Mouse (Mus musculus) macrophage (primary cell): ENCODE results near the gene Mag. TPM values are rescaled to one million over a fixed set of nuclear protein-coding genes. Genes with fewer than 3 reads are reported as not detected.
A peak's percentile ranks its signal among the peaks of the same experiment; 100 is the strongest.
"Not testable (repeated sequence)": the region's sequence is repeated elsewhere in the genome, so short reads cannot be mapped to it uniquely, and the experiment has no call there.

Source experiments
- H3K27ac ChIP-seq: fragments of 350-480 bp; formaldehyde crosslinking; 2 replicates; pipeline ENCODE4 v1.9.0; 2021
- H3K36me3 ChIP-seq: fragments of 350-480 bp; formaldehyde crosslinking; 2 replicates; pipeline ENCODE4 v1.9.0; 2021; ENCODE audit errors: inconsistent target
- H3K4me3 ChIP-seq: fragments of 350-480 bp; formaldehyde crosslinking; 2 replicates; pipeline ENCODE4 v1.9.0; 2021; ENCODE audit errors: inconsistent target
- H3K79me2 ChIP-seq: fragments of 350-480 bp; formaldehyde crosslinking; 2 replicates; pipeline ENCODE4 v1.9.0; 2021; ENCODE audit errors: inconsistent target
- WGBS: methylation state at CpG from one replicate; pipeline ENCODE4 v1.1.7; 2026; ENCODE audit warnings: inconsistent platforms; ENCODE audit not compliant: missing documents; 5-methylcytosine and 5-hydroxymethylcytosine counted together
- polyA plus RNA-seq: library from polyadenylated mRNA; stranded (reverse); fragments of 250-400 nt; gene quantifications from 3 replicates; pipeline ENCODE4 v1.2.4, GENCODE M21; 2018; ENCODE audit warnings: inconsistent platforms

The Mag gene
- polyA plus RNA-seq, 1 experiment from 2014 or later: 0.43 TPM

DNA sequence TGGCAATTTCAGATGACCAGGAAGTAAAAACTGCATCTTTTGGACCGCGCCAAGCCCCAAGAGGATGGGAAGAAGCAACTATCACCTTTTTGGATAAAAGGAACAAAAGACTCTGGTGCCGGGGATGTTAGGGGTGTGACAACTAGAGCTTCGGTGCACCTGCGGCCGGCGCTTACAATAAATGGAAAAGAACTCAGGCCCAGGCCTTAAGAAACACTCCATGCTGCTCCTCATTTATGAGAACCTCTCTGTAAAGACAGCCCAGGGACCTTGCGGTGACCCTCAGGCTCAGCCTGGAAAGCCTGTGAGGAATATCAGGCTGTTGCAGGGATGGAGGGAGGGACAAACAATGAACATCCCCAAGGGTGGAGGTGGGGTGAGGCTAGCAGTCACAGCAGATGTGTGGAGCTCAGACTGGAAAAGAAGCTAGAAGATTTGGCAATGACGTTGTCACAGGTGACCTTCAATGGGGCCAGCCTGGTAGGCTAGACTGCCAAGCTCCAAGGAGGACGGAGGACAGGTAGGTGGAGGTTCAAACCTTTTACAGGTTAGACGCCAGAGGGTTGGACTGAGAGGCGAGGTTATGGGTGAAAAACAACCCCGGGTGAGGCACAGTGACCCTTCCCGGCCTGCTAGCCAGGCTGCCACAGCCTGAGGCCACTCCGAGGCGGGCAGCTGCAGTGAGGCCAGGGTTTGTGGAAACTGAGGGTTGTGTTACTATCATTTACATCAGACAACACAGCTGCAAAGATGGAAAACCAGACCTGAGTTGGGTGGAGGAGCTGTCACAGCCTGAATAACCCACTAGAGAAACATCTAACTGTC, 38.0 kb upstream of the Mag start:
- H3K79me2 ChIP-seq: peaks cover 50% of the 10 kb centered on the region
- WGBS: 95% methylated on average over 14 of the region's 16 CpGs
- H3K4me3 ChIP-seq: no peak overlapping the region
- peak overlapping the region; percentile 38 for H3K27ac ChIP-seq
- peaks cover 47% of the 10 kb centered on the region for H3K36me3 ChIP-seq

DNA sequence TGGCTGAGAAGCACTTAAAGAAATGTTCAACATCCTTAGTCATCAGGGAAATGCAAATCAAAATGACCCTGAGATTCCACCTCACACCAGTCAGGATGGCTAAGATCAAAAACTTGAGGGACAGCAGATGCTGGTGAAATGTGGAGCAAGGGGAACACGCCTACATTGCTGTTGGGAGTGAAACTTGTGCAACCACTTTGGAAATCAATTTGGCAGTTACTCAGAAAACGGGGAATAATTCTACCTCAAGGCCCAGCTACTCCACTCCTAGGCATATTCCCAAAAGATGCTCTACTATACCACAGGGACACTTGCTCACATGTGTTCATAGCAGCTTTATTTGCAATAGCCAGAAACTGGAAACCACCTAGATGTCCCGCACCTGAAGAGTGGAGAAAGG, 35.2 kb upstream of the Mag start:
- Histone ChIP-seq H3K36me3 (peaks cover 50% of the 10 kb centered on the region), H3K79me2 (peaks cover 42% of the 10 kb centered on the region)
- not testable (repeated sequence) for H3K4me3 ChIP-seq, H3K27ac ChIP-seq
- 95% methylated on average over 3 of the region's 3 CpGs for WGBS

DNA sequence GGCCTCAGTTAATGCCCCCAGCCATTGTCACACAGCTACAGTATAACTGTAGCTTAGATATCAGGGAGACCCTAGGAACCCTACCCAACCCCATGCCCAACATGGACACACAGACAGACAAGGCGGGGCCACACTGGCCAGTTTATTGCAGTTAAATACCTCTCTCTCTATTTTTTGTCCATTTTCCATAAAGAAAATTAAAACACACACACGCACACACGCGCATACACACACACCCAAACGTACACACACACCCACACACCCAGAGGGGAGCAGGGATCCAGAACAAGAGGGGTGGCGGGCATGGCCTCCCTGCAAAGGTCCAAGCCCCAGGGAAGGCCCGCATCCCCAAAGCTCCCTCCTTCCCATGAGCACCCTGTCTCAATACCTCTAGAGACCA, 31.2 kb upstream of the Mag start:
- H3K27ac ChIP-seq: no peak overlapping the region
- H3K4me3 ChIP-seq: no peak overlapping the region
- 97% methylated on average over 6 of the region's 7 CpGs for WGBS
- peaks cover 25% of the 10 kb centered on the region for H3K36me3 ChIP-seq
- H3K79me2 ChIP-seq: peaks cover 19% of the 10 kb centered on the region; the same call in 1 of the 2 replicates

DNA sequence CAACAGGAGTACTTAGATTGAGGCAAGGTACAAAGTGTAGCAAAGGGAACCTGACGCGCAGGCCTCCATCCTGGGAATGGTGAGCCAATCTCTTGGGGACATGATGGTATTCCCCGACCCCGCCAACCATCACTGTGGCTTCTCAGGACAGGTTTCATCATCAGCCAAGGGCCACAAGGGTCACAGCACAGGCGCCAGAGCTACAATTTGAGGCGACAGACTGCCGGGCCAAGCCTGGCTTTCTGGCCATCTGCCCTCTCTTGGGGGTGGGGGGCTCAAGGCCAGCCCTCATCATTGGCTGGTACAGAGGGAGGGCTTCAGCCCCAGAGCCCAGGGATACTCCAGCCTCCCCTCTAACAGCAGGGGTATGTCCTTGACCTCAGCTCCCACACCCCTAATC, 30.8 kb upstream of the Mag start:
- H3K27ac ChIP-seq: not testable (repeated sequence)

DNA sequence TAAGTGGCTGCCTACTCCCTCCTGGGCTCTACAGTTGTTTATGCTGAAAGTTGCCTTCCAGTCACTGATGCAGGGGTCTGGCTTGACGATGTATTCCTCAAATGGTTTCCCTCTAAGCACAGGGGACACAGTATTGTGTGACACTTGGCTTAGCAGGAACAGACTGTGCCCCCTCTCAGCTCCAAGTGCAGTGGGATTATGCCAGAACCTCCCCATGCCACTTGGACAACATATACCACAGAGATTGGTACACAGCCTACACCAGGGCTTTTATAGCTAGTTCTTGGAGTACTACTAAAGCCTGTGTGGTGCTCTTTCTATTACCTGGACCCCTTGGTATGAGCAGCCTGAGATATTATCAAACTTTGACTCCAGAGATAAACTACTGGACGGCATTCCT, 30.0 kb upstream of the Mag start:
- peaks cover 13% of the 10 kb centered on the region for H3K36me3 ChIP-seq
- H3K27ac ChIP-seq, H3K4me3 ChIP-seq, H3K79me2 ChIP-seq: not testable (repeated sequence)
- WGBS: 90% methylated on average over 2 of the region's 2 CpGs

More for the DNA sequence above, 30.8 kb upstream of the Mag start:
- H3K79me2 ChIP-seq: peaks cover 15% of the 10 kb centered on the region; the same call in 1 of the 2 replicates
- peaks cover 21% of the 10 kb centered on the region for H3K36me3 ChIP-seq
- not testable (repeated sequence) for H3K4me3 ChIP-seq
- 90% methylated on average over 5 of the region's 7 CpGs for WGBS

DNA sequence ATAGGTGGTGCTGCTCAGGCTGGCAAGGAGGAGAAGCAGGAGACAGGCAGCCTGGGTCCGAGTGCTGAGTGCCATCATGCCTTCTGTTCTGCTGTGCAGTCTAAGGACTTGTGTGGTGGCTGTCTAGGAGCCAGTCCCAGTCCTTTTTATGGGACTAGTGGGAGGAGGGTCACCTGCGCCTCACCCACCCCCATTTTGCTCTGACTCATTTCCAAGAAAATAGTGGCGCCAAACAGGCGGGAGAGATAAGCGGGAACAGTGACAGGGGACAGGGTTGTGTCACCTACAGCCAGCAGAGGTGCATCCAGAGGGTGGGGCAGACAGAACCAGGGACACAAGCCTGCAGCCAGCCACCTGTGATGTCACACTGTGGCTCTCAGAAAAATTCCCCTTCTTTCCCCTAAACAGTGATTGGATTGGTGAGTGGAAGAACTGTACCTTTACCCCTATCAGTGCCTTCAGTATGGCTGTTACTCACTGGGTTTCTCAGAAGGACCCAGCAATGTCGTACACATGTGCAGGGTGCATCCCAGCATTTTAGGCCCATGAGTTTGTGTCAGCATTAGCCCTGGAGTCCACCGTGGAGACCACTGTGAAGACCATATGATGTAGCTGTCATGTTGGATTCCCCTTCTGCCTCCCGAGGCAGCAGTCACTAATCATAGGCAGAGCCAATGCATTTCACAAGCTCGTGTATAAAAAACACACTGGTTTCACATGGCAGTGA, 29.4 kb upstream of the Mag start, which contains the start of gene Hamp:
Gene Hamp (minus strand): TSS at position 124 of the 727 bp plus-strand sequence.
- 76% methylated on average over 8 of the region's 9 CpGs for WGBS
- Histone ChIP-seq H3K4me3 (no peak within 1 kb of the TSS), H3K27ac (no peak within 1 kb of the TSS), H3K36me3 (peaks cover 7% of the 10 kb centered on the region), H3K79me2 (peaks cover 1% of the 10 kb centered on the region; the same call in 1 of the 2 replicates)

DNA sequence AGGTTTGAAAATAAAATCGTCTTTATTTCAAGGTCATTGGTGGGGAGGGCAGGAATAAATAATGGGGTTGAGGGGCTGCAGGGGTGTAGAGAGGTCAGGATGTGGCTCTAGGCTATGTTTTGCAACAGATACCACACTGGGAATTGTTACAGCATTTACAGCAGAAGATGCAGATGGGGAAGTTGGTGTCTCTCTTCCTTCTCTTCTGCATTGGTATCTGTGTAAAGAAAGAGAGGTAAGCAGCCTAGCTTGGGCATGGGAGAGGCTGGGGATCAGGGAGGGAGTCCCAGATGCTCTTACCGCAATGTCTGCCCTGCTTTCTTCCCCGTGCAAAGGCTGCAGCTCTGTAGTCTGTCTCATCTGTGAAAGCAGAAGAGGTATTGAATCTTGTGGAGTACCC, 27.7 kb upstream of the Mag start:
- not testable (repeated sequence) for H3K36me3 ChIP-seq

DNA sequence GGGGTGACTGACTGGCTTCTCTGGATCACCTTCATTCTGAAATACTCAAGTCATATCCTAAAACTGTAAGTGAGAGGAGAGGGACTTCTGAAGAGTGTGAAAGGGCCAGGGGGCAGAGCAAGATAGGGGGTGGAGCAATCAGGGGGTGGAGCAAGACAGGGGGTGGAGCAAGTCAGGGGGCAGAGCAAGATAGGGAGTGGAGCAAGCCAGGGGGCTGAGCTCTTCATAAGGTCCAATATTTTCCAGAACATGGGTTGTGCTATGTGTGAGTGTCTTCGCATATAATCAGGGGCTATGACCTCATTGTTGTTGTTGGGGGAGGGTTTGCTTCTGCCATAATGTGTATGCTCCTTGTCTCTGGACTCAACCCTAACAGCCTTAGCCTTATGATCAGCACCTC, 25.4 kb upstream of the Mag start:
- H3K79me2 ChIP-seq, H3K36me3 ChIP-seq, H3K27ac ChIP-seq, H3K4me3 ChIP-seq: not testable (repeated sequence)
- WGBS: 100% methylated on average over 1 of the region's 1 CpGs

More for the DNA sequence above, 27.7 kb upstream of the Mag start:
- not testable (repeated sequence) for H3K79me2 ChIP-seq, H3K4me3 ChIP-seq, H3K27ac ChIP-seq
- 3% methylated on average over 3 of the region's 3 CpGs for WGBS

DNA sequence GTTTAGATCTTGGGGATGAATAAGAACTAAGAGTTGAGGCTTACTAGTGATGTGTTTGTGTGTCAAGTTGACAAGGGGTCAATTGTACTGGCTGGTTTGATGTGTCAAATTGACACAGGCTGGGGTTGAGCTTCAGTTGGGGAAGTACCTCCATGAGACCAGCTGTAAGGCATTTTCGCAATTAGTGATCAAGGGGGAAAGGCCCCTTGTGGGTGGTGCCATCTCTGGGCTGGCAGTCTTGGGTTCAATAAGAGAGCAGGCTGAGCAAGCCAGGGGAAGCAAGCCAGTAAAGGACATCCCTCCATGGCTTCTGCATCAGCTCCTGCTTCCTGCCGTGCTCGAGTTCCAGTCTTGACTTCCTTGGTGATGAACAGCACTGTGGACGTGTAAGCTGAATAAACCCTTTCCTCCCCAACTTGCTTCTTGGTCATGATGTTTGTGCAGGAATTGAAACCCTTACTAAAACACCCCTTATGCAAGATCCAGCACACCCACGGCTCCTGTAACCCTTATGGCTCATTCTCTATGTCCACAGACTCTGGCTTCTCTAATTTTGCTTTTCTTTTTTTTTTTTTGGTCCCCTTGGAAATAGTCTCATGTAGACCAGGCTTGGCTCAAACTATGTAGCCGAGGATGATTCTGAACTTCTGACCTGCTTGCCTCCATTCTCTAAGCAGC, 20.9 kb upstream of the Mag start:
- 24% methylated on average over 6 of the region's 6 CpGs for WGBS
- H3K36me3 ChIP-seq, H3K4me3 ChIP-seq, H3K79me2 ChIP-seq, H3K27ac ChIP-seq: not testable (repeated sequence)

DNA sequence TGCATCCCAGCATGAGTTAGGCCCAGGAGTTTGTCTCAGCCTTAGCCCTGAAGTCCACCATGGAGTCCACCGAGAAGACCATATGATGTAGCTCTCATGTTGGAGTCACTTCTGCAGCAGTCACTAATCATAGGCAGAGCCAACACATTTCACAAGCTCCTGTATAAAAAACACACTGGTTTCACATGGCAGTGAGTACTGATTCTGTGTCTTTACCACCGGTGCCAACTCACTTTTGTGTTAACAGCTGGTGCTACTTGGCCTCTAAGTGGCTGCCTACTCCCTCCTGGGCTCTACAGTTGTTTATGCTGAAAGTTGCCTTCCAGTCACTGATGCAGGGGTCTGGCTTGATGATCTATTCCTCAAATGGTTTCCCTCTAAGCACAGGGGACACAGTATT, 9.9 kb upstream of the Mag start, which contains the start of gene Hamp2:
Gene Hamp2 (minus strand): TSS at position 101 of the 400 bp plus-strand sequence.
- H3K79me2 ChIP-seq, H3K4me3 ChIP-seq, H3K27ac ChIP-seq, H3K36me3 ChIP-seq: not testable (repeated sequence)
- WGBS: 100% methylated on average over 1 of the region's 2 CpGs

DNA sequence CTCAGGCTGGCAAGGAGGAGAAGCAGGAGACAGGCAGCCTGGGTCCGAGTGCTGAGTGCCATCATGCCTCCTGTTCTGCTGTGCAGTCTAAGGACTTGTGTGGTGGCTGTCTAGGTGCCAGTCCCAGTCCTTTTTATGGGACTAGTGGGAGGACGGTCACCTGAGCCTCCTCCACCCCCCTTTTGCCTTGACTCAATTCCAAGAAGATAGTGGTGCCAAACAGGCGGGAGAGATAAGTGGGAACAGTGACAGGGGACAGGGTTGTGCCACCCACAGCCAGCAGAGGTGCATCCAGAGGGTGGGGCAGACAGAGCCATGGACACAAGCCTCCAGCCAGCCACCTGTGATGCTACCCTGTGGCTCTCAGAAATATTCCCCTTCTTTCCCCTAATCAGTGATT, 9.4 kb upstream of the Mag start:
- Histone ChIP-seq H3K36me3 (no peaks in the 10 kb centered on the region), H3K4me3 (no peak overlapping the region), H3K79me2 (no peaks in the 10 kb centered on the region), H3K27ac (no peak overlapping the region)
- 74% methylated on average over 3 of the region's 3 CpGs for WGBS

DNA sequence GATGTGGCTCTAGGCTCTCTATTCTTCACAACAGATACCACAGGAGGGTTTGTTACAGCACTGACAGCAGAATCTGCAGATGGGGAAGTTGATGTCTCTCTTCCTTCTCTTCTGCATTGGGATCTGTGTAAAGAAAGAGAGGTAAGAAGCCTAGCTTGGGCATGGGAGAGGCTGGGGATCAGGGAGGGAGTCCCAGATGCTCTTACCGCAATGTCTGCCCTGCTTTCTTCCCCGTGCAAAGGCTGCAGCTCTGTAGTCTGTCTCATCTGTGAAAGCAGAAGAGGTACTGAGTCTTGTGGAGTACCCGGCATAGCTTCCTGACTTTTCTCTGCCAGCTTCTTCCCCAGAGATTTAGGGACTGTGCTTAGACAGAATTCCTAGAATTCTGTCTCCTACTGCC, 7.8 kb upstream of the Mag start:
- H3K36me3 ChIP-seq, H3K4me3 ChIP-seq, H3K27ac ChIP-seq, H3K79me2 ChIP-seq: not testable (repeated sequence)
- 42% methylated on average over 1 of the region's 3 CpGs for WGBS

DNA sequence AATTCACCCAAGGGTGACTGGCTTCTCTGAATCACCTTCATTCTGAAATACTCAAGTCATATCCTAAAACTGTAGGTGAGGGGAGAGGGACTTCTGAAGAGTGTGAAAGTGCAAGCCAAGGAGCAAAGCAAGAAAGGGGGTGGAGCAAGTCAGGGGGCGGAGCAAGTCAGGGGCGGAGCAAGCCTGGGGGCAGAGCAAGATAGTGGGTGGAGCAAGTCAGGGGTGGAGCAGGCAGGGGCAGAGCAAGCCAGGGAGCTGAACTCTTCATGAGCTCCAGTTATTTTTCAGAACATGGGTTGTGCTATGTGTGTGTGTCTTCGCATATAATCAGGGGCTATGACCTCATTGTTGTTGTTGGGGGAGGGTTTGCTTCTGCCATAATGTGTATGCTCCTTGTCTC, 5.5 kb upstream of the Mag start:
- H3K4me3 ChIP-seq: no peak overlapping the region
- H3K79me2 ChIP-seq: no peaks in the 10 kb centered on the region
- H3K36me3 ChIP-seq: no peaks in the 10 kb centered on the region
- no peak overlapping the region for H3K27ac ChIP-seq
- WGBS: 68% methylated on average over 3 of the region's 3 CpGs

DNA sequence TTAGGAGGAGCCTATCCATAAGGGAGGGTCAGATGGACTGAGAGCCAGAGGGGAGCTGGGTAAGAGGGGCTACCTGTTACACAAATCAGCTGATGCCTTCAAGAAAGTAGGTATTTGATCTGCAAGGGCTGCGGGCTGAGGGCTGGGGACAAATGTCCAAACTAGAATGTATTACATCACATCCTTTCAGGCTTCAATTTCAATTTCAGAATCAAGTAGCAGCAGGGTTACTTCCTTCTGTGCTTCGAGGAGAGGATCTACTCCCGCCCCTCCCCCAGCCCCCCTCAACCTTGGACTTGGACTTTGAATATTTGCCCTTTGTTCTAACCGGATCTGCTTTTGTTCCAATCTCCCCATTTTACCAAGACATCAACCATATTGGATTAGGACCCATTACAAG, 2.5 kb upstream of the Mag start:
- Histone ChIP-seq H3K4me3 (no peak overlapping the region), H3K36me3 (no peaks in the 10 kb centered on the region)
- WGBS: 17% methylated on average over 4 of the region's 4 CpGs

DNA sequence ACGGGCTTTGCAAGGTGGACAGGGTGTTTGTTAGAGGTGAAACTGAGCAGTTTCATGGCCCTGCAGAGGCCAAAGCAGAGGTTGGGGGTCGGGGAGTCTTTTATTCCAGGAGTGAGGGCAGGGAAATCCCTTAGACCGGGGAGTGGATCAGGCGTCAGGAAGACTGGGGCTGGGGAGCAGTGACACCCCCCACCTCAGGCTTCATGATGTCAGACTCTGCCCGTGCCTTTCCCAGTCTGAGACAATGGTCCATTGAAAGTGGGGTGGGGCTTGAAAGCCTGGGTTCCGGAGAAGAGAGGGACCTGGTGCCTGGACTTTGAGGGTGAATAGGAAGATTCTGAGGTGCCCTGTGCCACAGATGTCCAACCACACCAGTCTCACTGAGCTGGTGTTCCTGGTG, 2.0 kb upstream of the Mag start:
- H3K4me3 ChIP-seq: no peak overlapping the region
- H3K27ac ChIP-seq: no peak overlapping the region
- H3K79me2 ChIP-seq: no peaks in the 10 kb centered on the region
- no peaks in the 10 kb centered on the region for H3K36me3 ChIP-seq
- WGBS: 71% methylated on average over 6 of the region's 6 CpGs

More for the DNA sequence above, 2.5 kb upstream of the Mag start:
- Histone ChIP-seq H3K79me2 (no peaks in the 10 kb centered on the region), H3K27ac (no peak overlapping the region)
